Mouse (Mus musculus): ENCODE results near the gene Pth2.
"Not testable (repeated sequence)": the region's sequence is repeated elsewhere in the genome, so short reads cannot be mapped to it uniquely, and the experiment has no call there.

Gene Pth2

GRCm38 (mm10) chr7:45173772-45174171 is 7.0 kb upstream of the Pth2 start:
- not testable (repeated sequence) for DNase-seq (ENCODE audit: low read depth, low spot score)

- DNase-seq (ENCODE audit: low read depth, low spot score) = no peak
These were observed 6.1 kb upstream of the Pth2 start for GRCm38 (mm10) chr7:45174567-45175280.

GRCm38 (mm10) chr7:45175398-45175797 is 5.4 kb upstream of the Pth2 start:
- DNase-seq (ENCODE audit: low read depth, low spot score) = no peak

- no peak for DNase-seq (ENCODE audit: low read depth, low spot score)
These were observed 4.9 kb upstream of the Pth2 start for GRCm38 (mm10) chr7:45175929-45176328.

- DNase-seq (ENCODE audit: low read depth, low spot score) = no peak
These were observed 4.4 kb upstream of the Pth2 start for GRCm38 (mm10) chr7:45176356-45176755.

GRCm38 (mm10) chr7:45178550-45178949 is 2.2 kb upstream of the Pth2 start:
- DNase-seq (ENCODE audit: low read depth, low spot score) = no peak

GRCm38 (mm10) chr7:45179469-45179868 is 1.3 kb upstream of the Pth2 start, which contains the start of gene Gfy:
TSS of gene Gfy (minus strand) at chr7:45179569.
- DNase-seq (ENCODE audit: low read depth, low spot score) = no peak

GRCm38 (mm10) chr7:45181540-45181939 is 745 bp downstream of the Pth2 start:
- DNase-seq (ENCODE audit: low read depth, low spot score) = no peak

- peak; percentile 86 for DNase-seq (ENCODE audit: low read depth, low spot score)
These were observed 1.4 kb downstream of the Pth2 start for GRCm38 (mm10) chr7:45182199-45182601.

- no peak for DNase-seq (ENCODE audit: low read depth, low spot score)
These were observed 1.8 kb downstream of the Pth2 start for GRCm38 (mm10) chr7:45182606-45183005.

GRCm38 (mm10) chr7:45183672-45184071 is 2.9 kb downstream of the Pth2 start:
- DNase-seq (ENCODE audit: low read depth, low spot score) = no peak

- DNase-seq (ENCODE audit: low read depth, low spot score) = no peak
These were observed 5.1 kb downstream of the Pth2 start for GRCm38 (mm10) chr7:45185921-45186320.

- DNase-seq (ENCODE audit: low read depth, low spot score) = no peak
These were observed 8.8 kb downstream of the Pth2 start for GRCm38 (mm10) chr7:45189600-45189999.

- no peak for DNase-seq (ENCODE audit: low read depth, low spot score)
These were observed 9.4 kb downstream of the Pth2 start for GRCm38 (mm10) chr7:45190186-45190585.

GRCm38 (mm10) chr7:45191161-45191560 is 10.4 kb downstream of the Pth2 start:
- DNase-seq (ENCODE audit: low read depth, low spot score) = no peak

GRCm38 (mm10) chr7:45191803-45192363 is 11.1 kb downstream of the Pth2 start:
- no peak for DNase-seq (ENCODE audit: low read depth, low spot score)

- no peak for DNase-seq (ENCODE audit: low read depth, low spot score)
These were observed 12.0 kb downstream of the Pth2 start for GRCm38 (mm10) chr7:45192585-45193310.

GRCm38 (mm10) chr7:45193406-45193805 is 12.6 kb downstream of the Pth2 start:
- DNase-seq (ENCODE audit: low read depth, low spot score) = no peak

GRCm38 (mm10) chr7:45193871-45194785 is 13.3 kb downstream of the Pth2 start:
- DNase-seq (ENCODE audit: low read depth, low spot score) = no peak

- DNase-seq (ENCODE audit: low read depth, low spot score) = no peak
These were observed 14.8 kb downstream of the Pth2 start for GRCm38 (mm10) chr7:45195341-45196175.

- no peak for DNase-seq (ENCODE audit: low read depth, low spot score)
These were observed 15.4 kb downstream of the Pth2 start for GRCm38 (mm10) chr7:45196176-45196535.

Data from WW6 (cell line).